Mouse (Mus musculus): ENCODE data around the gene Zfp655. TPM values are rescaled to one million over a fixed set of nuclear protein-coding genes. Genes with fewer than 3 reads are reported as not detected.
"Not testable (repeated sequence)": the region's sequence is repeated elsewhere in the genome, so short reads cannot be mapped to it uniquely, and the experiment has no call there.

The Zfp655 gene
- 10 to 100 TPM; 25.0 to 25.2 TPM for total RNA-seq (2021)
- long read RNA-seq, experiment 1, full-length matches to known transcripts = 25 of 30 reads
- long read RNA-seq, experiment 1, partial matches to known transcripts = 0 of 30 reads
- long read RNA-seq, experiment 1, other reads (novel, unspliced or antisense) = 5 of 30 reads
- long read RNA-seq, experiment 2, full-length matches to known transcripts = 32 of 37 reads
- long read RNA-seq, experiment 2, partial matches to known transcripts = 1 of 37 reads
- long read RNA-seq, experiment 2, other reads (novel, unspliced or antisense) = 4 of 37 reads

DNA sequence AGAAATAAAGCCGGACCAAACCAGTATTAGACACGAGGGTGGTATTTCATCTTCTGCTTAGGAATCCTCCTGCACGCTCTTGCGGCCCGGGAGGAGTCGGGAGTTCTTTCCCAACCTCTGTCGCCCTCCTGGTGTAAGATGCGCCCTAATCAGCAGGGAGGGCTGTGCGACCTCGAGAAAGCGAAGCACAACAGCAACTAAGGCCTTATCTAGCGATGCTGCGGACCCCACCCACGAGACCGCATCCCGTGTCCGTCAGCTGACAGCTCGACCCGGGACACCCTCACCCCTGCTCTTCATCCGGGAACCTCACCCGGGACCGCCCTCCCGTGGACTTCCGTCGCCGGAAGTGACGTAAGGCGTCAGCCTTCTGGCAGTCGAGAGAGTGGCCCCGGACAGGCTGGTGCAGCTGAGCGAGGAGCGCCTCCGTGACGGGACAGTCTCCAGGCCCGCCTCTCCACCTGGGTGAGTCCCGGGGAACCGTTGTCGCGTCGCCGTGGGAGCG is at the start of gene Zfp655:
Gene Zfp655 (plus strand): TSS at position 349 of the 505 bp plus-strand sequence.
- DNase-seq (ENCODE audit: low spot score in 2 of 2) = peak; percentile 97 to 98

DNA sequence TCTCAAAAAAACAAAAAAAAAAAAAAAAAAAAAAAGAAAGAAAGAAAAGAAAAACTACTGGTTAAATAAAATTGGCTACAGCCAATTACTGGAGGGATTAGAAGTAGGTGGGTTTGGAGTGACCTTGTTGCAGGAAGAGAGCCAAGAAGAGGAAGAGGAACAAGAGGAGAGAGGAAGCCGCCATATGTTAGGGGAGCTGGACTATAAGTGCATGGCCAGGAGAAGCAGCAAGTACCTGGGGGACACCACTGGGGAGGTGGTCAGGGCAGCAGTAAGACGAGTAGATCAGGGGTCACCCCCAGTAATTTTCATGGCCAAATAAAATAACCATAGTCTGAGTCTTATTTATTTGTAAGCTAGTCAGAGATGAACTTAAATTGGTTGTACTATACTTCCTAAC is 46.3 kb upstream of the Zfp655 start:
- DNase-seq (ENCODE audit: low spot score in 2 of 2) = no peak

DNA sequence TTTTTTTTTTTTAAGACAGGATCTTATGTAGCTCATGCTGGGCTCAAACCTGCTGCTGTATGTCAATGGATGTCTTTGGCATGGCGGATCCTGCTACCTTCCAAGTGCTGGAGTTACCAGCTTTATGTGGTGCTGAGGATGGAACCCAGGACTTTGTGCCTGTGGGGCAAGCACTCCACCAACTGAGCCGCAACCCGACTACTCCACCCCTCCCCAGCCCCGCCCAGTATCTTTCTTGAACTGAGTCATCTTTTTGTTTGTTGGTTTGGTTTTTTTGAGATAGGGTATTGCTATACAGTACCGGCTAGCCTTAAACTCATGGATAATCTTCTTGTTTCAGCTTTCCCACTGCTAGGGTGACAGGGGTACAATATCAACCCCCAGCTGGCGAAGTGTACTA is 42.1 kb upstream of the Zfp655 start:
- DNase-seq (ENCODE audit: low spot score in 2 of 2) = no peak

DNA sequence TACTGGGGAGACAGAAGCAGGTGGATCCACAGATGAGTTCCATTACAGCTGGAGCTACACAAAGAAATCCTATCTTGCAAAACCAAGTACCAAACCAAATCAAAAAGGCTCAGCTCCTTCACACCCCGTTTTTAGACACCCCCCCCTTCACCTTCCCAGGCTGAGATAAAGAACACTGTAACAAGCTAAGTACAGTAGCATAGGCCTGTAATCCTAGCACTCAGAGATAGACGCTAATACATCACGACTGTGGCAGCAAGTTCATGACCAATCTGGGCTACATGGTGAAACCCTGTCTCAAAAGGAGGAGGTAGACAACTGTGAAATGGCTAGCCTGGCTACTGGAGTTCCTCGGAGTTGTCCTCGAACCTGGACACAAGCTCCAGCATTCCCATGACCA is 41.1 kb upstream of the Zfp655 start:
- no peak for DNase-seq (ENCODE audit: low spot score in 2 of 2)

DNA sequence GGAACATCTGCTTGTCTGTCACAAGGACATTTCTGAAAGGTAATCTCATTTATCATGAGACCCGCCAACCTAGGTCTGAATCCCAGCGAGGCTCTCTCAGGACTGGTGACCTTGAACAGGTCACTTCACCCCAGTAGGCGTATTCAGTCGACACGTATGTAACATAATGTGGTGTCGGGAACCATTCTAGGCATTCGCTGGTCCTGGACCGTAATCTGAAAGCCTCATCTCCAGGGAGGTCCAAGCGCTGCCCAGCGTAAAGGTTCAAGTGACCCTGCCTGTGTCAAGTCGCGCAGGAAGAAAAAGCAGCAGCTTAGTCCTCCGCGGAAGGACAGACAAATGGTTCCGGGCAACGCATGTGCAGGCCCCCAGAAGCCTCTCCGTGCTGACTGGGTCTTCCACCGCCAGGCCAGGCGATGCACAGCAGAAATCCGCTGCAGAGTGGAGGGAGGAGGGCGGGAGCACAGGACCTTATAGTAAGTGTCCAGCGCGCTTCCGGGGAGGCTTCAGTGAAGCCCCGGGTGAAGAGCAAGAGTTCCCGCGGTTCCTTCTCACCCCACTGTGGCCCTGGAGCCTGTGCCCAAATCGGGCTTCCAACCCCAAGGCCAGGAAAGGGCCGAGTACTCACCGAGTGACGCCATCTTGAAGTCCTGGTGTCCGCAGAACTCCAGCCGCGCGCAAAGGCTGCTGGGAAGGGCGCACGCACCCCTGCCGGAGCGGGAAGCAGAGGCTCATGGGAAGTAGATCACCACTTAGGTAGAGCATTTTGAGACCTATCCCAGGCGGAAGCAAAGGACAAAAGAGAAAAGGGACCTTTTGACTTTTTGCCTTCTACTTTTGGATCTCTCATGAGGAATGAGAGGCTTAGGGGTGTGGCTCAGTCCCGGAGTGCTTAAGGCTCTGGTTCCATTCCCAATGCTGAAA is 40.4 kb upstream of the Zfp655 start:
- peak; percentile 86 to 93 for DNase-seq (ENCODE audit: low spot score in 2 of 2)

DNA sequence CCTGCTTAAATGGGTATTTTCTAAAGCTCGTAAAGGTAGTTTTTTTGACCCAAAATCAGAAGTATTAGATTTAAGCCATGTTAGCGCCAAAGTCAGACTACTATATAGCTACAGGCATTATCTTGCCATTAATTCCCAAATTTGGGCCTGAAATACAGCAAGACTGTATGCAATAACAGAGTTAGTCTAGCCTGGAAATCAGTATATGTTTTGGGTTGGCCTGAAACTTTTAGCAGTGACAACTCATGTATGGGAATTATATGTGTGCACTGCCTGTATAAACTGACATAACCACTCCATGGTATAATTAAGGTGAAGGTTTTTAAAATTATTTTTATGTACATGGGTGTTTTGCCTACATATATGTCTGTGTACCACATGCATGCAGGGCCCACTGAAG is 39.6 kb upstream of the Zfp655 start, which contains the start of gene Atp5j2:
Gene Atp5j2 (minus strand): TSS at position 101 of the 400 bp plus-strand sequence.
- no peak for DNase-seq (ENCODE audit: low spot score in 2 of 2)

DNA sequence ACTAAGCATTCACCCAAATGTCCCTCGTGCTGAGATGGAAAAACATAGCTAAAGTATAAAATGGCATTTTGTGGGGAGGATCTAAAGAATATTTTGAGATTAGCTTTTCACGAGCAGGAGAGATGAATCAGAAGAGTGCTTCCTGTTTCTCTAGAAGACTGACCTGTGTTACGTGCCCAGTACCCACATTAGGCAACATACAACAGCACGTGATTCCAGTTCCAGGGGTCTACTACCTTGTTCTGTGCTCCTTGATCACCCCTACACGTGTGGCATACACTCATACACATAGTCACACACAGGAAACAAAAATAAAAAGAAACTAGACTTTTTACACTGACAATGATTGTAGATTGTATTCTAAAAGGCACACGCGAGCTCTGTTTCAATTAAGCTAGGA is 31.1 kb upstream of the Zfp655 start:
- no peak for DNase-seq (ENCODE audit: low spot score in 2 of 2)

DNA sequence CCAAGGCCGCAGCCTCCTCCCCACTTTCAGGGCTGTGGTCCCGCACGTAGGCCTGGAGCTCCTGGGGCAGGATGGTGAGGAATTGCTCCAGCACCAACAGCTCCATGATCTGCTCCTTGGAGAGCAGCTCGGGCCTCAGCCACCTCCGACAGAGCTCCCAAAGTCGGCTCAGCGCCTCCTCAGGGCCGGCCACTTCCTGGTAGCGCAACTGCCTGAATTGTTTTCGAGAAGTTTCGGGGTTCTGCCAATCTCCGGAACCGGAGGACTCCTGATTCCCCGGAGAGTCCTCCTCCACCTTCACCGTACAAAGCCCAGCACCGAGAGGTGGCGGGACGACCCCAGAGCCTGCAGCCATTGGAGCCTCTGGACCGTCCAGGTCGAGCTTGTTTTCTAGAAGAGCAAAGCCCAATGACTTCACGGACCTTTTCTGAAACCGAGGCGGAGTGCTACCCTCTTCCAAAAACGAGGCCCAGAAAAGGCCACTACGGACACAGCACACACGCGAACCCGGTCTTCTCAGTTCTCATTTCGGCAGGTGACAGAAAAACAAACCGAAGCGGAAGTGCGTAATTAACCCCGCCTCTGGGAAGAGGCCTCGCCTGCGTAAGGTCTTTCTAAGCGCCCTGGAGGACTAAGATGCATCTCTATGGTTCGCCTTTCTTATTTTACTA is 30.1 kb upstream of the Zfp655 start, which contains the start of gene Zkscan14:
Gene Zkscan14 (minus strand): TSS at position 548 of the 671 bp plus-strand sequence.
- DNase-seq (ENCODE audit: low spot score in 2 of 2) = peak; percentile 58 to 85

DNA sequence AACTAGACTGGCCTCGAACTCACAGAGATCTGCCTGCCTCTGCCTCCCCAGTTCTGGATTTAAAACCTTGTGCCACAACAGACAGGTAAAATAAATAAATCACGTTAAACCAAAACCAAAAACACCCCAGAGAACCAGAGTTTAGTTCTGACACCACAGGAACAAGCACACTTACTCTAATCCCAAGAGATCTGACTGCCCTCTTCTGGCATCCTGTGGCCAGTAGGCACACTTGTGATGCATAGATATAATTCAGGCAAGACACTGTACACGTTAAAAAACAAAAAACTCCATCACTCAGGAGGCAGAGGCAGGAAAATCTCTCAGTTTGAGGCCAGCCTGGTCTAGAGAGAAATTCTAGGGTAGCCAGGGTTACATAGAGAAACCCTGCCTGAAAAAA is 29.1 kb upstream of the Zfp655 start:
- DNase-seq (ENCODE audit: low spot score in 2 of 2) = no peak

DNA sequence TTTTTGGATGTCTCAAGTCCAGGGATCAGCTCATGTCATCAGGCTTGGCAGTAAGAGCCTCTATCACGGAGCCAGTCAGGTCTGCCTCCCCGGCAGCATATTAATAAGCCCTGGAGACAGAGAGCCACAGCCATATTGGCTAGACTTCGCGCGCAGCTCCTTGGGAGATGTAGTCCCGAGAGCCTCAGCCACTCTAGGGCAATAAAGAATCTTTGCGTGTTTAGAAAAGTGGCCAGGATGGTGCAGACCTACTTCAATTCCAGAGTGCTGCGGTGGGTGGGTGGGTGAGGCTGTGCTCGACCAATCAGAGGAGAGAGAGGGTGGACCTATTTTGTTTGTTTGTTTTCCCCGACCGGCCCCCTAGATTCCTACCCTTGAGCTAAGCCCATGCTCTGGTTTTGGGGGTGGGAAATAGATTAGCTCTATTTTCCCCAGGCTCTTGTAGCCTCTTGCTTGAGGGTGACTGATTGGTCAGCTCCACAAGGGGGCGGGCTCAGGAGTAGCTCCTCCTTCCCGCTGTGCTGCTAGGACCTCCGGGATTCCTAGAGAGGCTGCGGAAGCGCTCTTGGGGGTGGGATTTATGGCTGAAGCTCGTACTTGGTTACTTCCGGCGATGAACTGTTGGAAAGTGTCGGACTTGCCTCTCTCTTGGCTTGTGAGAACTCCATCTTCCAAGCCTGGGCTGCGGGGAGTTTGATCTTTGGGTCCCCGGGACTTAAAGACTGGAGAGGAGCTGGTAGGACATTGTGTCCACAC is 27.4 kb upstream of the Zfp655 start, which contains the start of gene Zkscan5:
Gene Zkscan5 (plus strand): TSS at position 627 of the 756 bp plus-strand sequence.
- DNase-seq (ENCODE audit: low spot score in 2 of 2) = peak; percentile 96 to 98

DNA sequence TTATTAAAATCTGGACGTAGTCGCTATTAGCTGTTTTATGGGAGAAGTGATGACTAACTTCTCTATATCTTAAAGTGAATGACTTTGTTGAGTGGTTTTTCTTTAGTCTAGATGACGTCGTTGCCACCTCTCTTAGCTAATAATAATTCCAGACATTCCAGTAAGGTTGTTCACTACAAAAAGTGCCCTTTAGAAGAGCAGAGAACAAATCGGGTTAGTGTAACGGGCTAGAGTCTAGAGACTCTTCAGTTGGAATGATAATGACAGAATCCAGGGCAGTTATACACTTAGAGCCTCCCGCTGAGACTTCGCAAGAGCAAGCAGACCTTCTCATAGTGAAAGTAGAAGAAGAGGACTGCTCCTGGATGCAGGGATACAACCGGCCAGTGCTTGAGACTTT is 26.5 kb upstream of the Zfp655 start:
- DNase-seq (ENCODE audit: low spot score in 2 of 2) = no peak

DNA sequence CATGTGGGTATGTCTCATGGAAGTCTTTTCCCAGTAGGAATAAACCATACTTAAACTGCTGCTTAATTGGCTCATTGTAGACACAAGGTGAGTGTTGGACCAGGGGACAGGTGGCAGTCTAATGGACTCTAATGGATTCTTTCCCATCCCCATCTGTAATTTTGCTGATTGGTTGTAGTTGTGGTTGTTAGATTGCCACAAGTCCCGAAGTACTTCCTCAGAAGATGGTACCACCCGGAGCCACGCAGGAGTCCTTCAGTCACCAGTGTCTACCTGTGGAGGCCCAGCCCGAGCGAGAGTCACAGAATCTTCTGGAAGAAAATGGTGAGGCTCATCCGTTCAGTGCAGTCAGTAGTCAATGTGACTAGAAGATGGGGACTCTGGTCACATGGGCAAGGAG is 24.1 kb upstream of the Zfp655 start:
- no peak for DNase-seq (ENCODE audit: low spot score in 2 of 2)

DNA sequence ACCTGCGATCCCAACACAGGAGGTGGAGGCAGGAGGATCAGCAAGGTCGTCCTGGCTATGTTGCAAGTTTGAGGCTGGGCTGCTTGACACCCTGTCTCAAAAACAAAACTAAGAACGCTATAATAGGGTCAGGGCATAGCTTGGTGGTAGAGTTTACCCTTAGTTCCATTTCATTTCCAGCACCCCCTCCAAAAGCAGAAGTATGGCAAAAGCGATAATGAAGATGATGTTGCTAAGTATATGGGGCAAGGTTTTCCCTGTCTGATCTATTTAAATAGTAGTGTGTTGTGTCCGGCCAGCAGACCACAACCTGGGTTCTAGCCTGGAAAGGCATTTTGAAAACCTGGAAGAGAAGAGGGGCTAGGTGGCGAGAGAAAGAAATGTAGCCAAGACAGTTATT is 23.6 kb upstream of the Zfp655 start:
- DNase-seq (ENCODE audit: low spot score in 2 of 2) = no peak

DNA sequence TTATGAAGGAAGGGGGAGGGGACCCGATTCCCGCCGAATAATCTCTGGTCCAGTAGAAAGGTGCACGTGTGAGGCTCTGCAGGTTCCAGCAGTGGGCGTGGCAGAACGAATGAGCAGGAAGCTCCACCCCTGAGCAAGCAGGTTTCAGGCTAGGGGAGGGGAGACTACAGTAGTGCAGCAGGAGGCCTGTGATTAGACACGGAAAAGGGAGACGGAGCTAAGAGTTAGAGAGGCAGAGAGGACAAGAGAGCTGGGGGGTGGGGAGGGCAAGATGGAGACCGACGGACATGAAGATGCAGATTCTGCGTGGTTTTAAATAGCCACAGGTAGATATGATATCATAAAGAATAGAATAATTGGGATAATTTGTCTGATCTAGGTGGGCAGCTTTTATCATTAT is 23.1 kb upstream of the Zfp655 start:
- not testable (repeated sequence) for DNase-seq (ENCODE audit: low spot score in 2 of 2)

DNA sequence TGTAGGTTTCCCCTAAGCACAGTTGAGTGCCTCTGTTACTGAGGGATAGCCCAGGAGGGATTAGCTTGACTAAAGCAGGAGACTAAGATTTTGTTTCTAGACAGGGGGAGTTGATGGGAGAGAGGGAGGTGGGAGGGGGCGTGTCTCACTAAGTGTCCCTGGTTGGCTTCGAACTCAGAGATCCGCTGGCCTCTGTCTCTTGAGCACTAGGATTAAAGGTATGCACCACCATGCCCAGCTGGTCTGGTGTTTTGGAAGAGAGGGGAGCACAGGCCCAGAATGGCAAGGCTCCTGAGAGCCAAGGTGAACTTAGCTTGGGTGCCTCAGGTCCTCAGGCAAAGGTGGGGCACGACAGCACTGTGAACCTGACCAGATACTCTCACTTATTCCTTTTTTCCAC is 20.2 kb upstream of the Zfp655 start:
- DNase-seq (ENCODE audit: low spot score in 2 of 2) = no peak

DNA sequence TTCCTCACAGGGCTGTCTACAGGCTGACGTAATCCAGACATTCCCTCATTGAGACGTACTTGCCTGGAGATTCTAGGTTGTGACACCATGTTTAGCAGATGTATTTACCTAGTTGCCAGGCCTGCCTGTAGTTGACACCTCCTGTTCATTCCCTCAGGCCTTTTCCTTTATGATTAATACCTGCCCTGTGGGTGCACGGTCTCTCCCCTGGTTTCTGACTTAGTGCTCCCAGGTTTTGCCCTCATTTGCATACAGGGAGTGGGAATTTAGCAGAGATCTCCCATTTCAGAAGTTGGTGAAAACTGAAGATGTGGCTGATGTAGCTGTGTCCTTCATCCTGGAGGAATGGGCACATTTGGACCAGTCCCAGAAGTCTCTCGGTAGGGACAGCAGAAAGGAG is 19.3 kb upstream of the Zfp655 start:
- no peak for DNase-seq (ENCODE audit: low spot score in 2 of 2)

DNA sequence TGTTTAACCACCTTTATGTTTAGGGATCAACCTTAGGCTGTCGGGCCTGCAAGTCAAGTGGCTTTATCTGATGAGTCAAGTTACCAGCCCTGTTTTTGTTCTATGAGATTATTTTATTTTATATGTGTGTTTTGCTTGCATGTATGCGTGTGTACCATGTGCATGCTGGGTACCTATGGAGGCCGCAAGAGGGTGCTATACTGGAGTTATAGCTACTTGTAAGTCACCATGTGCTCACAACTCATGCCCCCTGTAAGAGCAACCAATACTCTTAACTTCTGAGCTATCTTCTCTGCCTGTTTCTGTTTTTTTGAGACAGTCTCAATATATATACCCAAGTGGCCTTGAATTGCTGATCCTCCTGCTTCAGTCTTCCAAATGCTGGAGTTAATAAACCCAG is 18.0 kb upstream of the Zfp655 start:
- DNase-seq (ENCODE audit: low spot score in 2 of 2) = no peak

DNA sequence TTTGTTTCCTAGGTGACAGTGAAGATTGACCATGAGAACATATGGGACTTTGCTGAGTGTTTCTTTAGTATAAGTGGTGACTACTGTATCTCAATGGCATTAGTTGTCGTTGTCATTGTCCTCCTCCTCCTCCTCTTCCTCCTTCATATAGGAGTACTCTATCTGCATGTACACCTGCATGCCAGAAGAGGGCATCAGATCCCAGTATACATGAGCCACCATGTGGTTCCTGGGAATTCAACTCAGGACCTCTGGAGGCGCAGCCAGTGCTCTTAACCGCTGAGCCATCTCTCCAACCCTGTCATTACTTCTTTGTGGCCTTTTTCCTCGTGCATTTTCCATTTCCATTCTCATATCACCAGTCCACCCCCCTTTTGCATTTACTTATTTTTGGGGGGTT is 16.8 kb upstream of the Zfp655 start:
- DNase-seq (ENCODE audit: low spot score in 2 of 2) = no peak

DNA sequence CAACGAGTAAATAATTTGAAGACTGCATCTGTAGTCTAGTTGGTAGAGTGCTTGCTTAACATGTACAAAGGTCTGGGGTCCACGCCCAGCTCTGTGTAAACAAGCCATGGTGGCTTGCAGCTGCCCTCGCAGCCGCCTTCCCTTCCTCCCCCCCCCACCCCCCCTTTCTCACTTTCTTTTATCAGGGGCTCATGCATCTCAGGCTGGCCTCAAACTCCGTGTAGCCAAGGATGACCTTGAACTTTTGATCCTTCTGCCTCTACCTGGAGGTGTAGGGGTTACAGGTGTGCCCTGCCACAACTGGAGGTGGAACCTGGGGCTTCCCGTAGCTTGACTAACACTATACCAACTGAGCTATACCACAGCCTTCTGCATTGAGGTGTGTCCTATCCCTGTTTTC is 13.8 kb upstream of the Zfp655 start:
- no peak for DNase-seq (ENCODE audit: low spot score in 2 of 2)

DNA sequence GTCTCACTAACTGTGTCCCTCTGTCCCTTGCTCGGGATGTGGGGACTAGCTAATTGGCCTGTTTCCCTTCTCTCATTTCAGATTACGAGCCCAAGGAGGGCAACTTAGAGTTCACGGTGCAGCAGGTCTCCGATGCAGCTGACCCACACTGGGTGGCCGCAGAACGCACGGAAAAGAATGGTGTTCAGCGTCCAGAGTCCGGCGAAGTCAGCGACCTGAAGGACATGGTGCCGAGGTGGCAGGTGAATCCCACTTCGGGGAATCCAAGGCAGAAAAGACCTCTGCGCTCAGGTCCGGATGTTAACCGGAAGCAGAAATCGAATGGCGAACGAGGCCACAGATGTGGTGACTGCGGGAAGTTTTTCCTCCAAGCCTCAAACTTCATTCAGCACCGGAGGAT is 13.3 kb upstream of the Zfp655 start:
- DNase-seq (ENCODE audit: low spot score in 2 of 2) = no peak

DNA sequence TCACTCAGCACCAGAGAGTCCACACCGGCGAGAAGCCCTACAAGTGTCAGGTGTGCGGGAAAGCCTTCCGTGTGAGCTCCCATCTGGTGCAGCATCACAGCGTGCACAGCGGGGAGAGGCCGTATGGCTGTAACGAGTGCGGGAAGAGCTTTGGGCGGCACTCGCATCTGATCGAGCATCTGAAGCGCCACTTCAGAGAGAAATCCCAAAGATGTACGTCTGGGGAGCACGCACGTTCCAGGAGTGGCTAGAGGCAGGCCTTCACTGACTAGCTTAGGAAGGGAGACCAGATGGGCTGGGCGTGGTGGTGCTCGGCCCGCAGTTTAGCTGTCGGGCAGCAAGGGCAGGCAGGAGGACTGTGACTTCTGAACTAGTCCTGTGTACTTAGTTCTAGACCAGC is 12.8 kb upstream of the Zfp655 start:
- DNase-seq (ENCODE audit: low spot score in 2 of 2) = no peak
